Mouse (Mus musculus) activated CD4-positive, CD25-positive, alpha-beta regulatory T cell, adult 9 weeks (primary cell): ENCODE measurements around the gene Hsd17b2. TPM values are rescaled to one million over a fixed set of nuclear protein-coding genes. Genes with fewer than 3 reads are reported as not detected.

ENCODE experiments used
- polyA plus RNA-seq: library from polyadenylated mRNA; unstranded; fragments of 100-300 nt; shearing (Covaris generic); gene quantifications from one replicate; pipeline ENCODE4 v1.2.1, GENCODE M21; 2017

Gene Hsd17b2
- not detected for polyA plus RNA-seq

DNA sequence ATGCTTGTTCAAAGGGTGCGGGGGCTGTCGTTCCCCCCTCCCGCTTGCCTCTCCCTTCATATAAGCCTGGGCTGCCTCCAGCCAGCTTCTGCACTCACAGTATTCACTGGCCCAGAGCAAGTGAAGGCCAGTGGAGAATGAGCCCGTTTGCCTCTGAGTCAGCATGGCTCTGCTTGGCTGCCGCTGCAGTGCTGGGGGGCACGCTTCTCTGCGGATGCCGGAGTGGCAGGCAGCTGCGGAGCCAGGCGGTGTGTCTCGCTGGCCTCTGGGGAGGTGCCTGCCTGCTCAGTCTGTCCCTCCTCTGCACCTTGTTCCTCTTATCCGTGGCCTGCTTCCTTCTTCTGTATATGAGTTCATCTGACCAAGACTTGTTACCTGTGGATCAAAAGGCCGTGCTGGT lies at the start of gene Hsd17b2:
Gene Hsd17b2, plus strand, starts transcription at position 46 of the 400 bp plus-strand sequence.

GRCm38 (mm10) chr8:117673430-117673830 lies 28.3 kb upstream of the Hsd17b2 start, which contains the start of gene Sdr42e1:
Sdr42e1 (minus strand) TSS chr8:117673689.

DNA sequence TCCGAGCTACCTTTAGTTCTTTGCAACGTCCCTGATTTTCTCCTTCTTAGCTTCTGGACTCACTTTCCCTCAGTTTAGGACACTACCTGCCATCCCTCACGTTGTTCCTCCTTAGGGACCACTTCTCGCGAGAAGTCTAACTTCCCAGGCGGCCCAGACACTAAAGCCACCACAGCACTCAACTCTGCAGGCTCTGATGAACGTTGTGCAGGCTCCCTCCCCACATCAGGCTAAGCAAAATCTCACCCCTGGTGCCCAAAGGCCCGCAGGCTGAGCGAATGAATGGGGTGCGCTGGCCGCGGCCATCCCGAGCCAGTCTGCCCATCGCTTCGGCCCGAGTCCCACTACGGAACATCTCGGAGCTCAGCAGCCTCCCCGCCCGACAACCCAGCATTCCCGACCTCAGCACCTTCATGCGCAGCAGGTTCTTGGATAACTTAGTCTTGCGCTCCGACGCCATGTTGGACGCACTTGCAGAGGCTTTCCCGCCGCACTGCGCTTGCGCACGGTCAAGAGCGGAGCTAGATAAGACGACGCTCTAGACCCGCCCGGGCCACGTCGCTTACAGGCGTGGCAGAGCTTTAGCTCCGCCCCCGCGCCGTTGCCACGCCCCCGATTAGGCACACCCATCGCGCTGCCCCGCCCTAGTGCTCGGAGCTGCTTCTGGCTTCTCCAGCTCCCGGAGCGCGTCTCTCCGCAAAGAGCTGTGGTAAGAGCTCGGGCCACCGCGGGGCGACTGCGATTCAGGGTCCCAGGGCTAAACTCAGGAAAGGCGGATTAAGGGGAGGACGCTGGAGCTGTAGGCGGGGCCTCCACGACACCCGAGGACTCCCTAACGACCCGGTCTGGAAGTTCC lies 100.0 kb downstream of the Hsd17b2 start, which contains the start of gene Mphosph6:
Gene Mphosph6, minus strand, starts transcription at position 501 of the 856 bp plus-strand sequence.

Other genes with a start within 250 kb of the Hsd17b2 start
- gene Plcg2, start 203.6 kb upstream of the Hsd17b2 start, polyA plus RNA-seq = 0.98 TPM
- gene Sdr42e1, start 28.2 kb upstream of the Hsd17b2 start, polyA plus RNA-seq = 4.1 TPM
- 42.7 TPM for gene Mphosph6, start 100.0 kb downstream of the Hsd17b2 start, polyA plus RNA-seq